Mouse (Mus musculus) G1E-ER4 (cell line): ENCODE measurements around the gene Pop4. TPM values are rescaled to one million over a fixed set of nuclear protein-coding genes. Genes with fewer than 3 reads are reported as not detected.

Experiments
- GATA1 ChIP-seq: IDR thresholded peaks from one replicate; pipeline ENCODE4 v1.8.0; 2012; ENCODE audit warnings: low read length, inconsistent platforms
- polyA plus RNA-seq: library from polyadenylated mRNA; stranded (reverse); fragments of >175 nt; gene quantifications from 2 replicates; pipeline ENCODE4 v1.2.3, GENCODE M21; 2012

Pop4 gene
- polyA plus RNA-seq, 1 experiment, result 4.0 TPM

DNA sequence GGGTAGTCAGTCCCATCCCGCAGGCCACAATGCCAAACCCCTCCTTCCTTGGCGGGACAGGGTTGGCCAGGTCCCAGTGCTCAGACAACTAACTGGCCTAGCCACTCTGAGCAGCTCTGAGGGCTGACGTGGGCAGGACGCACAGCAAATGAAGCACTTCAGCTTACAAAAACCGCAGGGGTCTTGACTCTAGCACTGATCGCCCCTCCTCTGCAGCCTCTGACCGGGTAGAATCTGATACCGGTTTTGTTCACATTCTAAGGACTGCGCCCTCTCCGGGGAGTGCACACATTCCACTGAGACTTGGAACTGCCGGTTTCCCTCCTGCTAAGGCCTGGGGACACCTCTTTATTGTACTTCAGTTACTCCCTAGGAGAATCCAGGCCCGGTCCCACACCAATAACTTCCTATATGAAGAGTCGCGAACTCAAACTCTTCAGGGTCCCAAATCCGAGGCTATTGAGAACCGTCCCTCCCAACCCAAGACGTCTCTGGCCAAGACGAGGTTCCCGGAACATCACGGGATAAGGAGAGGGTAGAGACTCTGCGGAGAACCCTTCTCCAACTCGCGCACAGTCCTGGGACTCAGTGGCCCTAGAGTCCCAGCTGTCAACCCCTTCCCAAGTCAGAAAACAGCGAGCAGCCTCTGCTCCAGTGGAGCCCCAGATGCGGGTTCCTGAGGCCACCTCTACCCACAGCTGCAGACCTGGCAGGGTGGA, 43.9 kb downstream of the Pop4 start:
- no peak for TF ChIP-seq GATA1

DNA sequence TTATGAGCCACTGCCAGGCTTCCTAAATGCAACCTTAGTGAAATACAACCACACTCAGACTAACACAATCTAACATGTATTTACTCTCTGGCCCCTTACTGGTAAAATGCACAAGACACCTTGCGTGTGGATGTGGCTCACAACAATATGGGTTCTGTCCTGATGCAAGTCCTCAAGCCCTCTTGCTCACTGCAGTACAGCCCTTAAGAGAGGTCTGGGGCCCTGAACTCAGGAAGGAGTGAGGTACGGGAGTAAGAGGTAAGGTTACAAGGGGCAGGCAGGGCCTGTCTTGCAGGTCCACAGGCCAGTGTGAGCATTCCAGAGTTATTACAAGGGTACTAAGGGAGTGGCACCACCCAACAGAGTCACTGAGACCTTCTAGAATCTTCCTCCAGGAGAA, 45.0 kb downstream of the Pop4 start:
- no peak for TF ChIP-seq GATA1

DNA sequence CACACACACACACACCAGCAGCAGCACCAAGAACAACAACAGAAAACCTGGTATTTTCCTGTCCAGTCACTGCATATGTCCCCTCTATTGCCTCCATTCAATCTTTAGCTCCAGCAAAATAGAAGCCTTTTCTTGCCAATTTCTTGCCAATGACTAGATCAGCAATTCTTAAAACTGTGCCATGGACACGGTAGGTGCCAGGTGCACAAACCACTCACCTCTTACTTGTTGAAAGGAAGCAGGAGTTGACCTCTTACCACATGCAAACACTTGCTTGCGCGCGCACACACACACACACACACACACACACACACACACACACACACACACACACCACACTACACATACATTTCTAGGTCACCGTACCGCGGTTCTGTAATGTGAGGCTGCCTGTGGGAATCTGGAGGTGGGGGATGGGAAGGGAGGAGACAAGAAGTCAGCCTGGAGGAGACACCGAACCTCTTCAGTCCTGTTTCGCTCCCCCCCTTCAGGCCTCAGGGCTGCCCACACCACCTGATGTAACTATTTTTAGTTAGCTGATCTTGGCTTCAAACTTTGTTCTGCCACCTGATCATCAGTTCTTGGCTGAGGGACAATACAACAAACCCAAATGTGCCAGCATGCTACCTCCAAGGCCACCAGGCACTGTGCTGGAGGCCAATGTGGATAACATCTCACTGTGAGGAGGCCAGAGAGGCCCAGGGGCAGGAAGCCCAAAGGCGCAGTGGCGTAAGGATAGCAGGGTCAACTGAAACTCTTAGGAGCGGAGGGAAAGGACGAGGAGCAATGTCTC, 46.5 kb downstream of the Pop4 start:
- no peak for TF ChIP-seq GATA1

DNA sequence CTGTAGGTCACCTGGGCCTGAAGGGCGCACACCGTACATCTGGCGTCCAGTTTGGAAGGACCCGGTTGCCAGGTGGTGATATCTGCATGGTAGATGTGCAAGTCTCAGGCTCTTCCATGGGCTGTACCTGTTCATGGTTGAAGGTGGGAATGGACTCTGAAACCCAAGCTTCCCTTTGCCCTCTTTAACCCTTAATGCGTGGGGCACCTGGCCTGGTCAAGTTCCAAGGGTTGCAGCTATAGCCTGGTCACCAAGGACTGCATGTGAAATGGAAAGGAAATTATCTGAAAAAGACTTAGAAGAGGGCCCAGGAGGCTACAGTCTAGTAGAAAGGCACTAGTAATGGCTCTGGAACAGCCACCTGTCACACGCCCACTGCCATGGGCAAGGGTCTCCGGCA, 50.4 kb downstream of the Pop4 start:
- TF ChIP-seq GATA1, result no peak

DNA sequence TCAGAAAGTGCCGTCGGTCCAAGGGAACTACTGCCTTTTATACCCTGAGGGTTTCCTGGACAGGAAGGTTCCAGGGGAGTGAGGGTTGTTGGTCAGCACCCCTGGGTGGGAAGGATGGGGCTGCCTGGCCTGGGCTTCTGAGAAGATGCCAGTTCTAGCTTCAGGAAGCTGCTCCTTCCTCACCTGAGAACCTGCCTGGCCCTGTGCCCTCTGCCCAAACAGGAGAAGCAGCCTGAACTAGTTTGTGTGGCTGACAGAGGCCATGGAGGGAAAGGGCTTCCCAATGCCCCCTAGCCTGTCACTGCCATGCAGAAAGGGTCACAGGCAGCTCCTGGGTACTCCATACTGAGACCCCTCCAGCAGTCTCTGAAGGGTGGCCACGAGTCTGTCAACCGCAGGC, 51.7 kb downstream of the Pop4 start:
- no peak for TF ChIP-seq GATA1

DNA sequence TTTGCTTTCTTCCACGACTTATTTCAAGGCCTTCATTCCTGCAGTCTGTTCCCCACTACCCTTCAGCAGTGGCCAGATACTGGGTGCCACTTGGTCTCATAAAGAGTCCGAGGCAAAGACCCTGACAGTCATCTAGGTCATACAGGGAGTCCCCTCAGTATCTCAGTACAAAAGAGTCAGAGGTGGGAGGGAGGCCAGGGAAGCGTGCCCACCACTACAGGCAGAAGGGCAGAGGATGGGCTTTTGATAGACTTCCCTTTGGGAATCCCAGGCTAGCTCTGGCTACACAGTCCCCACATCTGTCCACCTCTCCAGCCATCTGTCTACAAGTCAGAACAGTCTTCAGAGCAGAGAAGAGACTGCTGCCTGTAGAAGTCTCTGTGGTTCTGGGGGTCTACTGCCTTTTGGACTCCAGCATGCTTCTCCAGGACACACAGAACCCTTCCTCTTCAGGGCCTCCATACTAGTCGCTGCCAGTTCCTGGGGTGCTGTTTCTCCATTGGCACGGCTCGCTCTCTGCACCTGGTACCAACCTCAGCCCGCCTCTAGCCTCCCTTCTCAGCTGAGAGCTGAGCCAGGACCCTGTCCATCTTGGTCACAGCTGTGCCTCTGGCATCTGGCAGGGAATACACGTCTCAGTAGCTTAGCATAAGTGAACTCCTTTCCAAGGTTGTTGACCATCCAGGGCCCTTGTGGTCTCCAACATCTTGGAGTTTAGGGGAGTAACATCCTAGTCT, 52.4 kb downstream of the Pop4 start:
- no peak for TF ChIP-seq GATA1

DNA sequence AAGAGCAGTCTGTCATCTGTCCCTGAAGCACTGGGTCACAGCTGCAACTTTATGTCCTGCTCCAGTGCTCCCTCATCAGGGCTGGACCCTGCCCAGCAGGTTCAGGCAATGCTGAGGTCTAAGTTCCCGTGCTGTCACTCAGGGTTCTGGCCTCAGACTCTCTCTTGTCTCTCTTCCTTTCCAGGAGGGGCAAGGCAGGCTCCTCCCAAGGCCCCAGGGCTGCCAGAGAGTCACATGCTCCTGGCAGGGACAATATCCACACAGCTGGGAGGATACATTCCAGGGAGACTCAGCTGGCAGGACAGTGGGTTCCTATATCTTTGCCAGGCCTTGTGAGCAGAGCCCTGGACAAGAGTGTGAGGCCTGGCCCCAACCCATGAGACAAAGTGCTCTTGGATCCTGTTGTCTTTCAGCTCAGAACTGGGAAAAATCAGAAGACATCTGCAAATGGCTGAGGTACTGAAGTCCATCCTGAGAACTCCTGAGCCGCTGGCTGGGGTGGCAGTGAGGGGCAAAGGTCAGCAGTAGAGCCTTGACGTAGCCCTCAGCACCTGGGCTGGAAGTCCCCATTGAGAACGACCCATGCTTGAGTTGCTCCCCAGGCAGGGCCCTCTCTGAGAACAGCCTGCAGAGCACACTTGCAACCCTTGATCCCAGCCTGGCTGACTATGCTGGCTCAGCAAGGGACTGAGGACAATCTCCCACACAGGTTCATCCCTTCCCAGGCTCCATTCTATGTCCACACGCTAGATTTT, 53.6 kb downstream of the Pop4 start:
- TF ChIP-seq GATA1, result no peak

DNA sequence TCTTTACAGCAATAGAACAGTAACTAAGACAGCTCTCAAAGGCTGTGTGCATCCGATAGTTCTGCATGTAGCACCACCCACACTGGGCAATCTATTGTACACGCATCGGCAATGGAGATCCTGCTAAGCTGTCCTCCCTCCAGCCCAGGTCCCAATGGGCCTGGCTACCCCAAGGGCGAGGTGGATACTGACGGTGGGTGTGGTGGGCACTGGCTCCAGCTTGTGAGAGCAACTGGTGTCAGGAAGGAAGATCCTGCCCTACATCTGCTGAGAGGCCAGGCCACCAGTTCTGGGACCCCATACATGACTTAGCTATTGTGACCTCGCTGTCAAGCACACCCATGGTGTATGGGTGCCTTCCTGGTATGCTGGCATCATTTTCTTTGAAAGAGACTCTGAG, 55.5 kb downstream of the Pop4 start:
- no peak for TF ChIP-seq GATA1

DNA sequence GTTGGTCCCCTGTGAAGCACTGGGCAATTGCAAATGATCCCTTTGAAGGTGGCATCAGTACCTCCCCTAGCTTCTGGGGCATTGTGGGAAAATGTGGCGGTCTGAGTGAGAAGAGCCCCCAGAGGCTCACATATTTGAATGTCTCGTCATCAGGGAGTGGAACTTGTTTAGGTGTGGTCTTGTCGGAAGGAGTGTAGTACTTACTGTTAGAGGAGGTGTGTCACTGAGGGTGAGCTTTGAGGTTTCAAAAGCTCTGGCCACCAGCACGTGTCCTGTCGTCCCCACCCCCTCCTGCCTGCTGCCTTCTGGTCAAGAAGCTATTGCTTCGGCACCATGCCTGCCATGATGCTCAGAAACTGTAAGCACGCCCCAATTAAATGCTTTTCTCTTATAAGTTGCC, 55.9 kb downstream of the Pop4 start:
- no peak for TF ChIP-seq GATA1

DNA sequence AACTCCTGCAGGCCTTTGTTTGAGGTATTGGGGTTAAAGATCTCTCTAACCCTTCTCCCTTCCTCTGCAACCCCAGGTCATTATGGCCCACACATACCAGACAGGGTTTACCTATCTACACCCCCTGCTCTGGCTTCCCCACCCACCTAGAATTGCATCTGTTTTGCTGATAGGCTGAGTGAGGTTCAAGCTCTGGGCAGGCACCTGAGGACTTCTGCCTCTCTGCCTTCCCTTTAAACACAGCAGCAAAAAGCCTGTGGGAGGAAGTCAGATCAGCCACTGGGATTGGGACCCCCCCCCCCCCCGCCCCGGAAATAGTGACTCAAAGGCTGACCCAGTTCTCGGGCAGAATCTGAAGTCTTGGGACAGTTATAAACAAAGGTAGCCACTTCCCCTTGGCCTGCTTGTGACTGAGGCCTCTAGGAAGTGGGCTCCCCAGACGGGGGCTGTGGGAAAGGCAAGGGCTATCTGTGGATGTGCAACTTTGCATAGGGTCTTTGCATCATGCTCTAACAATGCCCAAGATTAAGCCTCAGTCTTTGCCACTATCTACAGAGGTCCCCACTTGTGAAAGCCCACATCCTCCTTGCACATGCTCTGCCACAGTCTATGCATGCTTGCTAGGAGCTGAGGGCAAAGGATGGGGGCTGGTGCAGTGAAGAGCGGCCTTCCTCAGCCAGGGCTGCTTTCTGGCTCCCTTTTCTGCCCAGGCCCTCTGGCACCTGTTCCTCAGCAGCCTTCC, 56.6 kb downstream of the Pop4 start:
- TF ChIP-seq GATA1, result no peak

DNA sequence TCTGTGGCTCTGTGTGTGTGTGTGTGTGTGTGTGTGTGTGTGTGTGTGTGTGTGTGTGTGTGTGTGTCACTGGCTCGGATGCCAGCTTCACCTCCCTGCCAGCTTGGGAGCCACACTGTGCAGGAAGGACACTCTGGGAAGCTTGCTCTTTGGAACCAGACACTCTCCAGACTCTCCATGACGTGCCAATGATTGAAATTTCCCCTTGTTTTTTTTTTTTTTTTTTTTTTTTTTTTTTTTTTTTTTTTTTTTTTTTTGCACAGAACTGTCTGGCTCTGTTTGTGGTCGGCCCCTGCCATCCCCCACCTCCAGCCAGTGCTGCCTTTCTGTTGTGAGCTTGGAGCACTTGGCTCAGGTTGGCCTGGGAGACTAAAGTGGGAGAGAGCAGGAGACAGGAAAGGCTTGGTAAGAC, 58.6 kb downstream of the Pop4 start:
- no peak for TF ChIP-seq GATA1

Other genes with a start within 250 kb of the Pop4 start
- gene Uri1, start 247.9 kb downstream of the Pop4 start, polyA plus RNA-seq, result 49.1 and 67.6 TPM in 2 replicates
- gene Ccne1, start 163.9 kb downstream of the Pop4 start, polyA plus RNA-seq, result 70.0 and 86.0 TPM in 2 replicates
- gene 1600014C10Rik, start 88.2 kb downstream of the Pop4 start, polyA plus RNA-seq, result 12.3 and 13.4 TPM in 2 replicates
- gene Plekhf1, start 43.4 kb downstream of the Pop4 start, polyA plus RNA-seq, result 0.02 TPM in 1 of 2 replicates, not detected in the other